Mouse (Mus musculus): ENCODE data around the gene Gm3336.

- TF ChIP-seq TCF12 (IDR thresholded peaks at IDR 0.05; ENCODE audit: insufficient read depth, poor library complexity, severe bottlenecking) (no peak), E2F4 (IDR thresholded peaks at IDR 0.05; ENCODE audit: insufficient read depth) (no peak), REST (IDR thresholded peaks at IDR 0.05; ENCODE audit: insufficient read depth, insufficient read length) (no peak), USF1 (IDR thresholded peaks at IDR 0.05; ENCODE audit: low read depth) (no peak), POLR2A (IDR thresholded peaks at IDR 0.05; ENCODE audit: insufficient read length, low read depth) (no peak), MYOG (IDR thresholded peaks at IDR 0.05; ENCODE audit: control insufficient read depth in 1 of 3, insufficient read depth in 1 of 3, insufficient read length in 2 of 3, low read depth in 2 of 3) (no peak), TCF3 (IDR thresholded peaks at IDR 0.05; ENCODE audit: insufficient read length, low read depth) (no peak), MAX (IDR thresholded peaks at IDR 0.05; ENCODE audit: low read depth) (no peak), SRF (IDR thresholded peaks at IDR 0.05; ENCODE audit: control insufficient read depth, insufficient read length, low read depth) (no peak), POLR2AphosphoS2 (IDR thresholded peaks at IDR 0.05; ENCODE audit: insufficient read length, low read depth) (peak; percentile 72)
Measured at GRCm38 (mm10) chr8:70755661-70756475, 37.5 kb downstream of the Gm3336 start.
